Mouse (Mus musculus): ENCODE measurements around the gene Acot2. TPM values are rescaled to one million over a fixed set of nuclear protein-coding genes. Genes with fewer than 3 reads are reported as not detected.
"Not testable (repeated sequence)": the region's sequence is repeated elsewhere in the genome, so short reads cannot be mapped to it uniquely, and the experiment has no call there.

Gene Acot2
- total RNA-seq, 1 experiment from 2014 or later, result 24.1 TPM

- not testable (repeated sequence) for ATAC-seq (ENCODE audit: extremely low read depth, insufficient number of reproducible peaks, low FRiP score, poor library complexity, severe bottlenecking)
Measured at GRCm38 (mm10) chr12:84029043-84029442, 41.4 kb downstream of the Acot2 start.

GRCm38 (mm10) chr12:84030659-84031332 lies 43.1 kb downstream of the Acot2 start:
- peak; percentile 96 for ATAC-seq (ENCODE audit: extremely low read depth, insufficient number of reproducible peaks, low FRiP score, poor library complexity, severe bottlenecking)

- no peak for ATAC-seq (ENCODE audit: extremely low read depth, insufficient number of reproducible peaks, low FRiP score, poor library complexity, severe bottlenecking)
Measured at GRCm38 (mm10) chr12:84032854-84033253, 45.2 kb downstream of the Acot2 start.

GRCm38 (mm10) chr12:84033302-84033701 lies 45.6 kb downstream of the Acot2 start:
- ATAC-seq (ENCODE audit: extremely low read depth, insufficient number of reproducible peaks, low FRiP score, poor library complexity, severe bottlenecking), result not testable (repeated sequence)

GRCm38 (mm10) chr12:84034108-84034507 lies 46.4 kb downstream of the Acot2 start:
- no peak for ATAC-seq (ENCODE audit: extremely low read depth, insufficient number of reproducible peaks, low FRiP score, poor library complexity, severe bottlenecking)

- ATAC-seq (ENCODE audit: extremely low read depth, insufficient number of reproducible peaks, low FRiP score, poor library complexity, severe bottlenecking), result not testable (repeated sequence)
Measured at GRCm38 (mm10) chr12:84038241-84038640, 50.6 kb downstream of the Acot2 start, which contains the start of gene Acot4. Gene Acot4 (plus strand): TSS chr12:84038379.

- ATAC-seq (ENCODE audit: extremely low read depth, insufficient number of reproducible peaks, low FRiP score, poor library complexity, severe bottlenecking), result not testable (repeated sequence)
Measured at GRCm38 (mm10) chr12:84038691-84039111, 51.0 kb downstream of the Acot2 start, which contains the start of gene Gm49366. Gene Gm49366 (plus strand): TSS chr12:84038935.

- no peak for ATAC-seq (ENCODE audit: extremely low read depth, insufficient number of reproducible peaks, low FRiP score, poor library complexity, severe bottlenecking)
Measured at GRCm38 (mm10) chr12:84042248-84042647, 54.6 kb downstream of the Acot2 start.

Other genes with a start within 250 kb of the Acot2 start
- 0.37 TPM in 1 of 2 replicates, not detected in the other for gene Papln, start 224.2 kb upstream of the Acot2 start, total RNA-seq (2017)
- 67.8 and 86.4 TPM in 2 replicates for gene Numb, start 65.9 kb upstream of the Acot2 start, total RNA-seq (2017)
- 9.5 and 11.4 TPM in 2 replicates for gene Riox1, start 37.3 kb upstream of the Acot2 start, total RNA-seq (2017)
- gene Heatr4, start 3.0 kb upstream of the Acot2 start, total RNA-seq (2017), result not detected in 2 replicates
- gene Acot1, start 21.6 kb downstream of the Acot2 start, total RNA-seq (2017), result 12.5 and 13.2 TPM in 2 replicates
- not detected in 2 replicates for gene Acot4, start 50.5 kb downstream of the Acot2 start, total RNA-seq (2017)
- gene Gm49366, start 51.1 kb downstream of the Acot2 start, total RNA-seq (2017), result not detected in 2 replicates
- gene Acot3, start 64.3 kb downstream of the Acot2 start, total RNA-seq (2017), result not detected in 2 replicates
- not detected in 2 replicates for gene Acot5, start 81.5 kb downstream of the Acot2 start, total RNA-seq (2017)
- 0.12 TPM in 1 of 2 replicates, not detected in the other for gene Acot6, start 112.8 kb downstream of the Acot2 start, total RNA-seq (2017)
- gene Dnal1, start 126.5 kb downstream of the Acot2 start, total RNA-seq (2017), result 0.12 and 0.25 TPM in 2 replicates
- gene Pnma1, start 160.6 kb downstream of the Acot2 start, total RNA-seq (2017), result 6.6 and 8.0 TPM in 2 replicates
- gene Elmsan1, start 231.0 kb downstream of the Acot2 start, total RNA-seq (2017), result 79.1 and 84.4 TPM in 2 replicates